Mouse (Mus musculus): ENCODE data around the gene Fbln7.
A peak's percentile ranks its signal among the peaks of the same experiment; 100 is the strongest.

DNA sequence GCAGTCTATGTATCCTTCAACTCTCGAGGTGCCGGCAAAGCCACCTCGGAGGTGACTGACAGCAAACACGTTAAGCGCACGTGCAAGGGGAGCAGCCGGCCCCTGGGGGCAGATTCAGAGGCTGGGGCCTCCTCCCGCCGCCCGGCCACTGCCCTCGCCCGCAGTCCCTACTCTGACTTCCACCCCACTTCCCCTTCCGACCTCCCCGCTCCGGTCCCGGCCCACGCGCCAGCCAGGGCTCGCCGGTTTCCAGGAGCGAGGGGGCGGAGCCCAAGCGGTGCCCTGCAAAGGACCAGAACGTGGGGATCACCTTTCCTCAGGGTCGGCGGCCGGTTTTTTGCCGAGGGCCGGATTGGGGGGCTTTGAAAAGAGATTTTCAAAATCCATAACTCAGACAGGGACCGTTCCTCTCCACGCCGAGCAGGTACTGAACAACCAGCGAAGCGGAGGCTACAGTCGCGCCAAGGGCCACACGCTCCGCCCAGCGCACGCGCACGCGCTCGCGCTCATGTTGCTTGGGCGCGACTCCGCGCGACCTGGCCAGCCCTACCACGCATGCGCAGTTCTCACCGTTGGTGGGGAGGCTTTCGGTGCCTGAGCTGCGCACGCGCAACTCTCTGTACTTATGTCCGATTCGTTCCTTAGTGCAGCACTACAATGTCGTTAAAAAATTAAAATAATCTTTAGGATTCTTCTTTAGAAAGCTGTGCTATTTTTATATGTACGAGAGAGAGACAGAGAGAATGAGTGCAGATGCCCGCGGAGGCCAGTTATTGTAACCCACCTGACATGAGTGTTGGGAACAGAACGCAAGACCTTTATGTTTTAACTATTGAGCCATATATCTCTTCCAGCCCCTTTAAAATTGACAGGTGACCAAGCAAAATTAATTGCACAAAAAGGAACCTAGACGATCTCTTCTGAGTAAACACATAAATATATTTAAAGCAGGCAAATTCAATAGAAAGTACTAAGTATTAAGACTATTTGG is 81.1 kb downstream of the Fbln7 start, which contains the start of gene Zc3h8:
- peak; percentile 68 for TF ChIP-seq POLR2A (IDR thresholded peaks at IDR 0.05; ENCODE audit: insufficient read depth, low read length)
- TF ChIP-seq CTCF (IDR thresholded peaks at IDR 0.05; ENCODE audit: low read depth, low read length), result no peak
- TF ChIP-seq EP300 (IDR thresholded peaks at IDR 0.05; ENCODE audit: insufficient read depth, low read depth, low read length), result no peak
